Mouse (Mus musculus): Measurements from ENCODE around the gene Pola1.
"Not testable (repeated sequence)": the region's sequence is repeated elsewhere in the genome, so short reads cannot be mapped to it uniquely, and the experiment has no call there.

Gene Pola1

DNA sequence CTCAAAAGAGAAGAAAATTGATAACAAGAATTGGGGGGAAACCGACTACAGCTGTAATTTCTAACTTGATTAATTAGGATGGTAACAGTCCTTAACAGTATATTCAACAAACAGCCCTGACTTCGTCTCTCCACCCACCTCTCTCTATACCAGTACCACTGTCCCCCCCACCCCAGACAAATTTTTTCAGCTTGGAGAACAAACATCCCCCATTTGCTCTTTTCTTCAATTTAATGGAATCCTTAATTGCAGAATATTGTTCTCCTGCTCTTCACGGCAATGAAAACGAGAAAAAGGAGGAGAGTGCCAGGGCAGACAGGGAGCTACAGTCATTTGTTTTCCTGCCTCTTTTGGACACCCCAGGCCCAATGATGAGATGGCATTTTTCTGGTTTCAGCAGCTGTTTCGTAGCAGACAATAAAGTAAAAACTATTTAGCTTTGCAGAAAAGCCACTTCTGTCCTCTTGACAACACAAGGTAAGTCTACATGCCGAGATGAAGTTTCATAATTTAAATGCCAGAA lies 202.2 kb downstream of the Pola1 start:
- no peak for DNase-seq

DNA sequence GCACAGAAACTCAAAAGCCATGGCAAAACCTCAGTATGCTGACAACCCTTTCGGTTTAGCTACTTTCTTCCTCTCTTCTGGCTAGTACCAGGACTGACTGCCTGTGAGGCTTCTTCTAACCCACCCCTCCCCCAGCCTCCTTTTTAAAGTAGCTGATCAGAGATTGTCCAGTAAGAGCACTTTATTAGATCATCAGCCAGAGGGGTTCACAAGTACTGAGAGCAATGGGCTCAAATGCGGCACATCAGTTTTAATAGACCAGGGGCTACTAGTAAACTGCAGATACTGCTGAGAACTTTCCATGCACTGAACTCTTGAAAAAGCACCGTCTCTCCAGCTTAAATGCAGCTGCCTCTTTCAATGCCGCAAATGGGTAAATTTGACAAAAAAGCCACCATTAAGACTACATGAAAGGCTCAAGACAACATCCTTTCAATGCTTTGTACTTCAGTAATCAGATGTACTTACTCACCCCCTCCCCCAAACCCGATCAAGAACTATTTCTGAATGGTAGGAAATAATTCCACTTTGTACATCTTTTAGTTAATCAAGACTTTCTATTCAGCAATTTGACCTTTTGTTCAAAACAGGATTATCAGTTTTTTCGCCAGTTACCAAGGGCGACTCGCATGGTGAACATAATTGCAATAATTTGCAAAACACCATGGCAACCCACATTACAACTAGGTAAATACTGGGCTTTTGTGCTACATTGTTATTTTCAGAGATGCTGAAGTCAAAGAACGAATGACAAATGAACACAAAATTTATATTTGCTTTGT lies 202.8 kb downstream of the Pola1 start:
- no peak for DNase-seq

DNA sequence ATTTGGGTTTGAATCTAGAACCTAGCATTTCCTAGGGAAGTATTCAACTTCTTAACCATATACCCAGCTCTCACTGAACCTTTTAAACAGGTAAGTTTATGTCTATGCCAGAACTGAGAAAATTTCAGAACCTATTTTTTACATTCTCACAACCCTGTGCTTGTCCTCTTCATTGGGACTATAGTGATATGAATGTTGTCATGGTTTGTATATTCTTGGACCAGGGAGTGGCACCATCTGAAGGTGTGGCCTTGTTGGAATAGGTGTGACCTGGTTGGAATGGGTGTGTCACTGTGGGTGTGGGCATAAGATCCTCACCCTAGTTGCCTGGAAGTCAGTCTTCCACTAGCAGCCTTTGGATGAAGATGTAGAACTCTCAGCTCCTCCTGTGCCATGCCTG lies 231.1 kb downstream of the Pola1 start:
- DNase-seq, result not testable (repeated sequence)

DNA sequence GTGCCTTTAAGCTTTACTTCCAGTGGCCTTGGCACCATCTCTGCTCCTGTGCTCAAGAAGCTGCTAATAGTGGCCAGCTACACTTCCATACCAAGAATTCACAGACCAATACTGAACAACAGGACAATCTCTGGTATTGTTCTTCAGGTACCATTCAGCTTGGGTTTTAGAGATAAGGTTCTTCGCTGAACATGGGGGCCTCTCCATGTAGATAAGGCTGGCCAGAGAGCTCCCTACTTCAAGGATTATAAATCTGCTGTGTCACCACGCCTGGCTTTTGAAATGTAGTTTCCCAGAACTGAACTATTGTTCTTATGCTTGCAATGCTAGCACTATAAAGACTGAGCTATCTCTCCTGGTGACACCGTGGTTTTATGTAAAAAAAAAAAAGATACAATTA lies 234.9 kb downstream of the Pola1 start:
- no peak for DNase-seq

DNA sequence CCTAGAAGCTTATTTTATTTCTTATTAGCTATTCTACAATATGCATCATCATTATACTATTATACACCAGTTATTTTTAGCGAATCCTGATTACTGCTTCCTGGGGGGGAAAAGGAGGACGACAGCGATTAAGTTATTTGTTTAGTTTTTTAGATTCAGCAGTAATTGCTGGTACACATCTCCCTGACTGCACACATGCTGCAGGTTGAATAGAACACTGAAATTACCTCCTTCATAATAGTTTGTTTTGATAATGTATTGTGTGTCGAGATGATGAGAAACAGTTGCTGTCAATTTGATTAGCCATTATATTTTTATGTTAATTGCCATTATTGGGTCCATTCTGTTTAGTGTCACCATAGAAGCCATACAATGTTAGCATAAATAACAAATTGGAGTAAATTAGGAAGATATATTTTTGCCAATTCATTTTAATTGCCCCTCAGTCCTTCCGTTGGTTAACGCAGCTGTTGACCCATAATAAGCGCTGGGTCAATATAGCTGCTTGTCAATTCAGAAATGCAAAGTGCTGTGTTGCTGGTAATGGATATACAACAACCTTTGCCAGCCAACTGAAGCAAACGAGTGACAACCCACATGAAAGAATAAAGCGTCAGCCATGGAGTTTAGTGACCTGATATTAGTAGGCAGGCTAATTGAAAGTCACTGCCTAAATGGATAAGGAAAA lies 254.5 kb downstream of the Pola1 start:
- no peak for DNase-seq

DNA sequence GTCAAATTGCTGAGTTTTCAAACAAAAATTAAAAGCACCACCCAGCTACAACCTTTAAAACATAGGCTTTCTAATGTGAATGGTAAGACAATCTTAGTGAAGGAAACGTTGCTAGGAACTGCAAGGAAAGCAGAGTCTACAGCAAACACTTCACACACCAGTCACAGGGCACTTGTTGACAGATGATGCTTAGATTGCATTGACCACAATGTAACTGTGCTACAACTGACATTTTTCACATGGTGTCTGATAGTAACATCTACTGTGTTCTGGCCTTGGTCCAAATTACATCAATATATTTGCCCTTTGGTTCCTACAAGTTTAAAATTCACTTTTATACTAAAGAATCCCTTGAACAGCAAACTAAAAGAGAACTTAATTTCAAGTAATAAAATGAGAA lies 258.5 kb downstream of the Pola1 start:
- no peak for DNase-seq

DNA sequence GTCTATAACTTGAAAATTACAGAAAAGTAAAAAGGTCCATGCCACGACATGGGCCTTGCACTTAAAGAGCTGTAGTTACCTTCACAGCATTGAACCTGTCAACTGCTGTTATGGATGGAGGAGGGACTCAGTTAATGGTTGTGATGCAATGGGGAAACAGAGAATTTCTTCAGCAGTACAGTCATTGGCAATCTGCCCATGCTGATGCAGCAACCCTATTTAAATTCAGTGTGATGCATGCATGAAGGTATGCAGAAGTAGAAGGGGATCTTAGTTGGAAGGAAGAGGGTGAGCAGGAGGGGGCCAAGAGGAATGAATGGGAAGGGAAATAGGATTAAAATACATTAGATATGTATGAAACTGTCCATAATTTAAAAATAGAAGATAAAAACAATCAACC lies 262.2 kb downstream of the Pola1 start:
- DNase-seq, result no peak

DNA sequence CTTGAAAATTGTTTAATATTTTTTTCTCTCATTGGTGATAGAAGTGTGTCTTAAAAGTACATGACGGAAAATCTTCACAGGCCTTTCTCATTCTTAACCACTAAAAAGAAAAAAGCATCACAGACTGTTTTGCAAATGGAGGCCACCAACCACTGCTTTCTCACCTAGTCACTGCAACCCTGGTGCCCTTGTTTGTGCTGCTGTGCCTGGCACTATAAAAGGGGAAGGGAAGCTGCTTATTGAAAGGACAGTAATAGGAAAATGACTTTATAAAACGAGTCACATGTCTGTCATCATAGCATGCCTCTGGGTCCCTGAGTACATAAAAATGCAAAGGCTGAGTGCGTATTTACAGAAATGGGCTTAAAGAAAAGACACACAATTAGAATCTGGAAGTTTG lies 263.7 kb downstream of the Pola1 start:
- no peak for DNase-seq

DNA sequence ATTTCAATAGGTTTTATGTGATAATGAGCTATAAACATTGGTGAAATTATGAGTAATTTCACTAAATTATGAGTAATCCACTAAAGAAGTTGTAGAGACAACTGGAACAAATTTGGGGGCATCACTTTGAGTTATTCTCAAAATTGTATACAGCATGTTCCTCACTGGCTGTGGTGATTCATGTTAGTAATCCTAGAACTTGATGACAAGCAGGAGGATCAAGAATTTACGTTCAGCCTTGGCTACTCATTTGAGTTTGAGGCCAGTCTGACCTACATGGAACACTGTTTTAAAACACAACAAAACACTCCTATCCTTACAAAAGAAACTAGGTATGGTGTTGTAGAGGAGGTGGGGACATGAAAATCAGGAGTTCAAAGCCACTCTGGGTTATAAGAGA lies 310.6 kb downstream of the Pola1 start:
- DNase-seq, result no peak

DNA sequence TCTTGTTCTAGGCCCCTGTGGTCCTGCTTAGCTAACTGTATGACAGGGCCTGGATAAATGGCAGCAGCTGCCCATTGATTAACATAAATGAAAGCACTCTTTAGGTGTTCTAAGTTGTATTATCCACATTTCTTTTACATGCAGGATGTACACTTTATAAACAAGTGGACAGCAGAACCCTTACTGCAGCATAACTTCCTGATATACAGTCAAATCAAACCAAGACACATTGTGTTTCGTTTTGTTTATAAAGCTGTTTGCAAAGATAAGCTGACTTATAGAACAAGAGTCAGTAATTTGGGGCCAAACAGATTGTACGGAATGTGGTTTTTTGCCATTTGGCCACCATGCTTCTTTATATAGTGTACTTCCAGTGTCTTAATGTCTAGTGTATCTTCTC lies 312.0 kb downstream of the Pola1 start:
- no peak for DNase-seq

DNA sequence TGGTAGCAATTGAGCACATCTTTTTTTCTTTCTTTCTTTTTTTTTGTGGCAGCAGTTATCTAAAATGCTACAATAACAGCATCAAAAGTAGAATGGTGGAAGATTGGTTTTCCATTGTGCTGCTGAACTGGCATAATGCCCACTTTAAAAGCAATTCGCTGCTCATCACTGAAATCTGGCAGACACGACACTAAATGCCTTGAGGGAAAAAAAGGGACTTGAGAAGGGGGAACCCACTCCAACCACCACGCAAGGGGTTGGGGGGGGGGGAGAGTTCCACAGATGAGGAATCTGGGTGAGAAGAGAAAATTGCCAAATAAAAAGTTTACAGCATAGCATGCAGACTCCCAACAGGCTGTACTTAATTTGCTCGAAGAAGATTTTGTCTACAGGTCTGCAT lies 314.4 kb downstream of the Pola1 start:
- no peak for DNase-seq

DNA sequence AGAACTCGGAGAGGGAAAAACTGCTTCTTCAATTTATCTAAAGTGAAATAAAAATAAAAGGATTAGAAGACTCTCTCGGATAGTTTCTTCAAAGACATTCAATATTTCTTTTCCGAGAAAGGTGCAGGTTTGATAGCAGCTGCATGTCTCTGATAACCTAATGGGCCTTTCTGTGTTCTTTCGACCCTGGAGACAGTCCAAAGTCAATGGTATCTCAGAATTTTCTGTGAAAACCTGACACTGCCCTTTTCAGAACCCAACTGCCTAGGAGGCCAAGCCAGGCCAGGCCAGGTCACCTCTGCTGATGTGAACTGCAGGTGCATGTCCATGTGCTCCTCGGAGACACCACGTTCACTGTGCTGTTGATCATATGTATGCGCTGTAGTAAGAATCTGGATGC lies 326.2 kb downstream of the Pola1 start:
- no peak for DNase-seq

DNA sequence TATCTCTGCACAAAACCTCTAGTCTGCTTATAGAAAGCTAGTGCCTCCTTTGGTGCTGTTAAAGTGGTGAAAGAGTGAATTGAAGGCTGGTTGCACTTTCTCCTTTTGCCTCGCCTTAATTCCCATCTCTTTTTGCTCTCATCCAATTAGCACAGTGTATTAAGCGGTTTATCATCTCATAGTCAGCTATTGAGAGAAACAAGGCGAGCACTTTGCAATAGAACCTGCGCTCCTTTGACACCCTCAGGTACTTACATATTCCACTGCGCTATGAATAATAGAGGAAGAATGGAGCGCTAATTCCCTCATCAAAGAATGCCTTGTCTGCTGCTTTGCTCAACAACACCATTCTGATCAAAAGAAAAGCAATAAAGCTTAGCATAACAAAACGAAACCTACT lies 330.2 kb downstream of the Pola1 start:
- no peak for DNase-seq

DNA sequence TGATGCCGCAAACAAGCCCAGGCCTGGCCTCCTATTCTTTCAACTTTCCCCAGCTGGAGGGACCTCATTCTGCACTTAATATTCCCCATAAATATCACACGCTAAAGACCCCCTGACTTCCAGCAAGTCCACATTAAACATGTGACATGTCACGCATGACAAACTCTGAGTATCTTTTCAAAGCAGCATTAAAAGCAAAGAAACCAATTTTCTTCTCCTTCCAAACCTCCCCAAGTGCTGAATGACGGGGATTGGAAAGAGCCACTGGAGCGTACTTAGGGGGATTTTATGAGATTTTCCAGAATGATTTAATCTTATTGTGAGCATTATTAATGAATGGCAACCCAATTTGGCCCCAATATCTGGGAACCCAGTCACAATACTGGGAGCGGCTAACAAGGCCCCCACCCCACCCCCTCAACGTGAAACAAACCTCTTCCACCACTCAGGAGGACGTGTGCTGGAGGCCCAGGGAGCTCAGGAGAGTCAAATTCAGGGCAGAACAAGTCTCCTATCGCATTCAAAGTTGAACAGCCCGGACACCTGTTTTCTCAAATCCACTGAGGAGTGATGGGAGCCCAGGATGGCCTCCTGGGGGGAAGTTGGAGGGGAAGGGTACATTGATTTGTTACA lies 331.7 kb downstream of the Pola1 start:
- no peak for DNase-seq

DNA sequence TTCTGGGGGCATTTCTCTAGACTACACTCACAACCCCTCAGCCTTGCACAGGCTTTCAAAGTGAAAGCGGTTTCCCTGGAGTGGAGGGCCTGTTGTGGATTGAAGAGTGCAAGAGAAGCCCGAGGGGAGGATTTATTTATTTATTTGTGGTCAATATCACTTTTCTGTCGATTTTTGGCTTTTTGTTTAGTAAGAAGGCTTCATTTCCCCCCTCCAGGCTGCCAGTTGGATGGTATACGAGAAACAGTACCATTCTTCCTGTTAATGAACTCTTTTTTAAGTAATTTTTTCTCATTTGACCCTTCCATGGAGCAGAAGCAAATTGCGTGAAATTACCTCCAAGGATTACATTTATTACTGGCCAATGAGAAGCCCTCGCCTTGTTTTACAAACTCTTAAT lies 332.2 kb downstream of the Pola1 start:
- no peak for DNase-seq

DNA sequence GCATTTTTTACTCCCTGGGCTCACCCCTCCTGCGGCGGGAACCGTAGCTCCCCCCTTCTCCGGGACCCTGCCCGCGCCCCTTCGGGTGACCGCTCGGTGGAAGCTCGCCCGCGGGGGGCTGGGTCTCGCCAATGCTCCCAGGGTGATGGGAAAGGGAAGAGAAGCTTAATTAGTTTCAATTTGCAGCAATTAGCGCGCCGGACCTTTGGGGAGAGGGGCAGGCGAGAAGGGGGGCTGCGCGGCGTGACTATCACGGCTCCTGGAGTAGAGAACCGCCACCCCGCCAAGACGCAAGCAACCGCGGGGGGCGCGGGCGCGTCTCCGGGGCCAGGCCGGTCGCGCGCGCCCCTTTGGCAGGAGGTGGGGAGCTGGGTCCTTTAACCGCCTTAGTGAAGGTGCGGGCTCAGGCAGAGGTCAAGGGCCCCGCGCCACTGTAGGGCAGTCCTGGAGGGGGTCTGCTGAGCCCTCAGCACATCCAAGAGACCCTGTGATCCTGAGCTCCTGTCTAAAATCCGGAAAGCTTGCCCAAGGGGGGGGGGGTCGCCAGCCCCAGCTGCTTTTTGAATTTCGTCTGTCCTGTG lies 332.8 kb downstream of the Pola1 start:
- no peak for DNase-seq

DNA sequence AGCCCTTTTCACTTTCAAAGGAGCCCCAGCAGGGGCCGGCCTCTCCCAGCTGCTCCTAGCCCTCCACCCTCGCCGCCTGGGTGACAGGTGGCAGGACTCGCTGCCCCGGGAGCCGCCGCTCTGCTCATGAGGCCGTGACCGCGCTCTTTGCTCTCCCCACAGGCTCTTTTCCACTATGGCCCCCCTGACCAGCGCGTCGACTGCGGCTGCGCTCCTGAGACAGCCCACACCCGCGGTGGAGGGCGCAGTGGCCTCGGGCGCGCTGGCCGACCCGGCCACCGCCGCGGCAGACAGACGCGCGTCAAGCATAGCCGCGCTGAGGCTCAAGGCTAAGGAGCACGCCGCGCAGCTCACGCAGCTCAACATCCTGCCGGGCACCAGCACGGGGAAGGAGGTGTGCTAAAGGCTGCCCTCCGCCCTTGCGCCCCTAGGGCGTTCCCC lies 334.9 kb downstream of the Pola1 start:
- no peak for DNase-seq

DNA sequence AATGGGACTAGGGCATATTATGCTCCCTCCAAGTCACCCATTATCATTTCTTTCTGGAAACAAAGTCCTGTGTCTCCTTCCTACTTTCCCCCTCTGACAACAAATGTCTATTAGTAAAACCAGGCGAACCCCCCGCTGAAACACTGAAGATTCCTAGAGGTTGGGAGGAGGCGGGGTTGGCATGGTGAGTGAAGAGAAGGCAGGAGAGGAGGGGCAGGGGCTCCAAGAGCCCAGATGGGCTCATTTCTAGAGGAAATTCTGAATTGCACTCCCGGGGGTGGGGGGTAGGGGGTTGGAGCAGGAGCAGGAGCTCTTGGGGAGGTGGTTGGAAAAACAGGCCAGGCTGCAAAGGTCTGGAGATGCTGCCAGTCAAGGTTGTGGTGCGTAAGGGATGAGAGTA lies 336.1 kb downstream of the Pola1 start:
- DNase-seq, result no peak

DNA sequence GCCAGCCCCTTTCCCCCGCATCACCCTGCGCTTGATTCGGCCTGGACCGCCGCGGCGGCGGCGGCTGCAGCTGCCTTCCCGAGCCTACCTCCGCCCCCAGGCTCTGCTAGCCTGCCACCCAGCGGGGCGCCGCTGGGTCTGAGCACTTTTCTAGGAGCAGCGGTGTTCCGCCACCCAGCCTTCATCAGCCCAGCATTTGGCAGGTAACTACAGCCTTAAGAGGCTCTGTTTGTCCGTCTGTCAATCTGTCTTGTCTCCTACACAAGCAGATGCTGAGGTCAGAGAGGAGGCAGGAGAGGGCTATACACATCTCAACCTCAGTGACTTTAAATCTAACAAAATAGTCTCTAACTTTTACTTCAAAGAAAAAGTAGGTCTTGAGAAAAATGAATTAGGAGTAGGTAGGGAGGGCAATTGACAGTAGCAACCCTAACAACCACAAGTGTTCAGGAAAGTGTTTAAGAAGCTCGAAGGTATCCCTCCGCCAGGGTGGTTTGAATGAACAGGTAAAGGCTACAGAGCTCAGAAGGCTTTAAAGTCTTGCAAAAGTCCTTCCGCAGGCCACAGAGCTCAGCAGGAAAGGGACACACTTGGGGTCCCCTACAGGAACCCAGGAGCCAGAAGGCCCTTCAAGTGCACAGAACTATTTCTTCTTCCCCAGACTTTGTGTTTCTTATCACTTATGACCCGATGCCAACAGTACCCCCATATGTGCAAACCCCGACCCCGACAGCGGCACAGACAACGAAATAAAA lies 337.0 kb downstream of the Pola1 start:
- DNase-seq, result no peak

DNA sequence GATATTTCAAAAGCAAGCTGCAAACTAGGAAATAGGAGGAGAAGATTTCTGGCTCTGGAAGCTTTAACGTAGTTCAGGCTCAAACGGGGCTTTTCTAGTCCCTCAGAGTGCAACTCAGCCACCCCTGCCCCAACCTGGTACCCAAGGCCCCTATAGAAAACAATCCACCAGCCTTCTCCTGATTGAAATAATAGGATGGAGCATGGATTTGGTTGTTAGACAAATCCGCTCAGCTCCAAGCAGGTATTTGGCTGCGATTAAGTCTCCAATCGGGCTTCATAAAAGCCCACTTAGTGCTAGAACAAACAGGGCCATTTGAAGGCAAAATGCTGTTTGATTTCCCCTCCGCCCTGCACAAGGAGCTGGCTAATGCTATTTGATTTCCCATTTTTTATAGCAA lies 339.9 kb downstream of the Pola1 start:
- no peak for DNase-seq

DNA sequence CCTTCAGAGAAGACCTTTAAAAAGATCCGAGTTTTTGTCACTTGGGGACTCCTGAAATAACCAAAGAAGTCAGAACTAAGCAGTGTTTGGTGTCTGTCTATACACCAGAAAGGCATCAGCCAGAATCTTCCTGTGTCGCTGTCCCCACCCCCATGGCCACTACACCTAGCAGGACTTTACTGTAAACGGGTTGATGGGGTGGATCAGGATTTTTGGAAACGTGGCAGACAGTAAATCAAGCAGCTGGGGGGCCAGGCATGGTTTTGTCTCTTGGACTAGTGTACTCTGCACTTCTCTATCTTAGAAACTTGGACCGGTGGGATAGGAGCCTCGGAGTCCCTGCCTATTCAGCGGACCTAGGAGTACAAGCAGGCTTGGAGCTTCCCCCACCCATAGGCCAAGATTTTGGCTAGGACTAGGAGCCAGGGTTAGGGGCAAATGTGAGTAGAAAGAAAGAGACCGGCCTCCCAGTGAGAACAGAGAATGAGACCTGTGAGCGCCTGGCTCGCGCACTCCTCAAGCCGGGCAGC lies 342.0 kb downstream of the Pola1 start:
- DNase-seq, result no peak

DNA sequence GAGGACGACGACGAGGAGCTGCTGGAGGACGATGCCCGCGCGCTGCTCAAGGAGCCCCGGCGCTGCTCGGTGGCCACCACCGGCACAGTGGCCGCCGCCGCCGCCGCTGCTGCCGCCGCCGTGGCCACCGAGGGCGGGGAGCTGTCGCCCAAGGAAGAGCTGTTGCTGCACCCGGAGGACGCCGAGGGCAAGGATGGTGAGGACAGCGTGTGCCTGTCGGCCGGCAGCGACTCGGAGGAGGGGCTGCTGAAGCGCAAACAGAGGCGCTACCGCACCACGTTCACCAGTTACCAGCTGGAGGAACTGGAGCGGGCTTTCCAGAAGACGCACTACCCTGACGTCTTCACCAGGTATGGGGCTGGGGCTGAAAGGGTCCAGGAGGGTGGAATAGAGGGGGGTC lies 342.9 kb downstream of the Pola1 start:
- DNase-seq, result no peak

DNA sequence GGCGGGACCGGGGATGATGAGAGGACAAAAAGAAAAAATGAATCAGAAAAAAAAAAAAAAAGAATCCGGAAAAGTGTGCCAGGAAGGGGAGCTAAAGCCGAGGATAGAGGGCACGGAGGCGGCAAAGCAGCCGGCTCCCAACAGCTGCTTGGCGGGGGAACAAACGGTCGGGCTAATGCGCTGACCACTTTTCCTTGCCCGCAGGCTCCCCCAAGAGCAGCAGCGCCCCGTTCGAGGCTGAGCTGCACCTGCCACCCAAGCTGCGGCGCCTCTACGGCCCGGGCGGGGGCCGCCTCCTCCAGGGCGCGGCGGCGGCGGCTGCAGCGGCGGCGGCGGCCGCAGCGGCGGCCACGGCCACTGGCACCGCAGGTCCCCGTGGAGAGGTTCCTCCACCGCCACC lies 343.6 kb downstream of the Pola1 start:
- no peak for DNase-seq
